Mouse (Mus musculus) heart, postnatal 36 days (tissue): ENCODE measurements around the gene Ctss. TPM values are rescaled to one million over a fixed set of nuclear protein-coding genes. Genes with fewer than 3 reads are reported as not detected.

Source experiments
- DNase-seq, 2 experiments: peaks; one replicate each; pipeline ENCODE4 v3.0.0; 2021 to 2022
- intact Hi-C: fragments of 180-260 bp; cut with DNase I; formaldehyde crosslinking; loops from one replicate; pipeline ENCODE4 v1.15.1; 2025
- total RNA-seq, 2 experiments: library from RNA; stranded (reverse); gene quantifications; 2 replicates each; pipeline ENCODE4 v1.2.3; 2021

The Ctss gene
- 10 to 100 TPM; 12.8 to 27.3 TPM for total RNA-seq

GRCm38 (mm10) chr3:95526622-95527211, at the start of gene Ctss:
Gene Ctss, plus strand, starts transcription at chr3:95526786.
- intact Hi-C loops, result no loop called here

GRCm38 (mm10) chr3:95478966-95479365, 47.6 kb upstream of the Ctss start:
- DNase-seq, result no peak
- intact Hi-C loops, result no loop called here

More at GRCm38 (mm10) chr3:95526622-95527211, at the start of gene Ctss:
- peak in 1 of 2 experiments; percentile 22 for DNase-seq

GRCm38 (mm10) chr3:95486421-95486820, 40.2 kb upstream of the Ctss start:
- DNase-seq, result no peak
- intact Hi-C loops, result no loop called here

GRCm38 (mm10) chr3:95488679-95489078, 37.9 kb upstream of the Ctss start:
- DNase-seq, result no peak
- intact Hi-C loops, result no loop called here

- intact Hi-C loops, result no loop called here
- no peak for DNase-seq
These were observed 36.3 kb upstream of the Ctss start for GRCm38 (mm10) chr3:95490238-95490637.

GRCm38 (mm10) chr3:95494342-95494741, 32.2 kb upstream of the Ctss start:
- intact Hi-C loops, result no loop called here
- DNase-seq, result peak; percentile 52 to 64

- DNase-seq, result no peak
These were observed 28.4 kb upstream of the Ctss start for GRCm38 (mm10) chr3:95498229-95498628.

GRCm38 (mm10) chr3:95499024-95499423, 27.6 kb upstream of the Ctss start, which contains the start of gene Ctsk:
Gene Ctsk, plus strand, starts transcription at chr3:95499256.
- intact Hi-C loops, result no loop called here
- DNase-seq, result no peak

More at GRCm38 (mm10) chr3:95498229-95498628, 28.4 kb upstream of the Ctss start:
- intact Hi-C loops, result no loop called here

- DNase-seq, result no peak
- intact Hi-C loops, result no loop called here
These were observed 27.0 kb upstream of the Ctss start for GRCm38 (mm10) chr3:95499496-95500140.

- DNase-seq, result no peak
- intact Hi-C loops, result no loop called here
These were observed 24.3 kb upstream of the Ctss start for GRCm38 (mm10) chr3:95502312-95502711.

- no peak for DNase-seq
- intact Hi-C loops, result no loop called here
These were observed 17.2 kb upstream of the Ctss start for GRCm38 (mm10) chr3:95509348-95509747.

GRCm38 (mm10) chr3:95511611-95512180, 14.9 kb upstream of the Ctss start:
- intact Hi-C loops, result loop anchor here (10.0 kb wide), 1 partner anchor 333 kb away; no protein-coding TSS in a partner anchor
- no peak for DNase-seq

- intact Hi-C loops, result loop anchor here (1.0 to 10.0 kb wide), 3 partner anchors 101 to 328 kb away; no protein-coding TSS in a partner anchor
- no peak for DNase-seq
These were observed 10.0 kb upstream of the Ctss start for GRCm38 (mm10) chr3:95516614-95517041.

GRCm38 (mm10) chr3:95517493-95517898, 9.1 kb upstream of the Ctss start:
- peak; percentile 61 to 75 for DNase-seq
- intact Hi-C loops, result loop anchor here (1.0 to 10.0 kb wide), 3 partner anchors 100 to 327 kb away; no protein-coding TSS in a partner anchor

GRCm38 (mm10) chr3:95518891-95519290, 7.7 kb upstream of the Ctss start:
- intact Hi-C loops, result loop anchor here (5.0 to 10.0 kb wide), 2 partner anchors 98 to 326 kb away; no protein-coding TSS in a partner anchor
- no peak for DNase-seq

- no peak for DNase-seq
- intact Hi-C loops, result loop anchor here (5.0 to 10.0 kb wide), 2 partner anchors 98 to 325 kb away; no protein-coding TSS in a partner anchor
These were observed 7.3 kb upstream of the Ctss start for GRCm38 (mm10) chr3:95519315-95519714.

- intact Hi-C loops, result no loop called here
- no peak for DNase-seq
These were observed 6.5 kb upstream of the Ctss start for GRCm38 (mm10) chr3:95520100-95520499.

GRCm38 (mm10) chr3:95521168-95521567, 5.4 kb upstream of the Ctss start:
- no peak for DNase-seq
- intact Hi-C loops, result no loop called here

- no peak for DNase-seq
- intact Hi-C loops, result no loop called here
These were observed 2.9 kb upstream of the Ctss start for GRCm38 (mm10) chr3:95523662-95524061.

GRCm38 (mm10) chr3:95524673-95525072, 1.9 kb upstream of the Ctss start:
- intact Hi-C loops, result no loop called here
- no peak for DNase-seq

- intact Hi-C loops, result no loop called here
- DNase-seq, result no peak
These were observed 475 bp upstream of the Ctss start for GRCm38 (mm10) chr3:95526111-95526510.
